ENCODE assay signal across 7 mouse cellular contexts in the genomic region with DNA sequence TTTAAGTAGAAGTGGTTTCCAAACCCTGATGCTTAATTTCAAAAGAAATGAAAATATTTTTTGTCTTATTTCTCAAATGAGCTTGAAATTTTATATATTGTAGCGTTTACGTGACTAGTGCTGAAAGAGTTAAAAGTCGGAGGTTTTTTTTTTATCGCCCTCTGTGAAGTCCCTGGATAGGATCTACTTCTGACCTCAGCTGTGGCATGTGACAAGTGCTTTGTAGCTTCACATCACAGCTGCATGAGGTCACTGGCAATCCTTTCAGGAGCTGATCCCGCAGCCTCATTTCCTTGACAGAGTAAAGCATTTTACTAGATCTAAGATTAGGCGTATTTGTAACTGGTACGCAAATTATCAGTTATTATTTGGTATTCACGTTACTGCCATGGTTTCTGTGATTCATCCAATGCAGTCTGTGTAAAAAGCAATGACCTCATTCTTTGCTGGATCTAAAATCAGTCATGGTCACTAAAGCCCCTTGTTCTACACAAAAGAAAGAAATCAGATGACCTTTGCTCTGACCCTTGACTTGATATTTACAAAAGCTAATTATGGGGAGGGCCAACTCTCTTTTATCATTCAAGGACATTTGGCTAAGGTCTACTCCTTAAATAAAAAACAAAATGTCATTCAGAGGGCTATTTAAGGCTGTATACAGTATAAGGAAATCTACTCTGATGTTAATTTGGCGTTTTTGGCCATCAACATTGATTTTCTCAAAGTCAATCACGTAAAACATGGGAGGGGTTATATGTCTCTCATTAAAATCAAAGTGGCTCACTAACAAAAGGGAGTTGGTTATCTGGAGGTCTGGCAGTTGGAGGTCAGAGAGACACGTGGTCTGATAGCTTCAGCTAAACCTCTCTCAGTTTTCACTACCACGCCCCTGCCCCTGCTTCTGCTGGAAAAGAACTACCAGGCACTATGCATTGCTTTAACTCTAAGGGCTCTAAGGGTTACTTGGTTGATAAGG.
A peak's percentile ranks its signal among the peaks of the same experiment; 100 is the strongest.
DNase-seq lines count a peak whose midpoint lies in the region; ATAC-seq and TF ChIP-seq lines count a peak whose summit lies in the region.

No protein-coding gene starts in this region.

- peak overlapping the region; percentile 20; the same call in 1 of the 2 replicates for H3K4me3 ChIP-seq in E14TG2a.4 (replicated peaks; ENCODE audit: low read length)
- H3K4me3 ChIP-seq in heart, embryonic 15.5 days, result no peak overlapping the region; the same call in 1 of the 2 replicates
- peak overlapping the region; percentile 23; the same call in 1 of the 2 replicates for H3K4me3 ChIP-seq in midbrain, embryonic 10.5 days
- H3K4me3 ChIP-seq in kidney, adult 2 months (ENCODE audit: insufficient read depth, low read depth, low read length), result no peak overlapping the region

- no peaks in the 10 kb centered on the region for H3K27me3 ChIP-seq in E14TG2a.4 (ENCODE audit: insufficient read depth, low read length)
- H3K27me3 ChIP-seq in heart, embryonic 15.5 days, result no peaks in the 10 kb centered on the region
- H3K27me3 ChIP-seq in midbrain, embryonic 10.5 days (ENCODE audit: low read depth, poor library complexity, severe bottlenecking), result peaks cover 33% of the 10 kb centered on the region
- H3K27me3 ChIP-seq in kidney, adult 2 months (replicated peaks; ENCODE audit: control insufficient read depth, insufficient read depth, low read length), result no peaks in the 10 kb centered on the region

- peaks cover 10% of the 10 kb centered on the region for H3K9me3 ChIP-seq in E14TG2a.4 (ENCODE audit: low read length)
- H3K9me3 ChIP-seq in heart, embryonic 15.5 days (replicated peaks), result no peaks in the 10 kb centered on the region
- H3K9me3 ChIP-seq in midbrain, embryonic 10.5 days (replicated peaks), result no peaks in the 10 kb centered on the region

- H3K9ac ChIP-seq in heart, embryonic 15.5 days, result no peak overlapping the region

- peak overlapping the region; percentile 76 for H3K27ac ChIP-seq in heart, embryonic 15.5 days
- H3K27ac ChIP-seq in midbrain, embryonic 10.5 days (replicated peaks), result peak overlapping the region; percentile 85
- H3K27ac ChIP-seq in kidney, adult 2 months (ENCODE audit: insufficient read depth, low read depth, low read length), result no peak overlapping the region

- H3K36me3 ChIP-seq in E14TG2a.4 (ENCODE audit: insufficient read depth, low read length), result no peaks in the 10 kb centered on the region
- H3K36me3 ChIP-seq in heart, embryonic 15.5 days, result no peaks in the 10 kb centered on the region
- H3K36me3 ChIP-seq in midbrain, embryonic 10.5 days, result no peaks in the 10 kb centered on the region
- no peaks in the 10 kb centered on the region for H3K36me3 ChIP-seq in kidney, adult 2 months (ENCODE audit: control insufficient read depth, insufficient read depth, low read length)

- no peak for TF ChIP-seq POLR2A in kidney, adult 2 months (IDR thresholded peaks at IDR 0.05; ENCODE audit: low read depth, low read length)

- peak; percentile 73 for ATAC-seq in heart, embryonic 15.5 days (replicated peaks; ENCODE audit: insufficient number of reproducible peaks, insufficient read depth, low FRiP score, low read depth)
- ATAC-seq in granulocyte monocyte progenitor cell, adult 5-6 weeks (replicated peaks; ENCODE audit: poor library complexity, severe bottlenecking), result no peak

- H3K4me2 ChIP-seq in heart, embryonic 15.5 days, result peak overlapping the region; percentile 48

- 8% methylated on average over 12 of the region's 12 CpGs for WGBS in heart, embryonic 15.5 days
- WGBS in midbrain, embryonic 10.5 days, result 5% methylated on average over 12 of the region's 12 CpGs
- WGBS in kidney, adult 2 months, result 46% methylated on average over 12 of the region's 12 CpGs

- peaks cover 50% of the 10 kb centered on the region for H3K4me1 ChIP-seq in E14TG2a.4 (replicated peaks; ENCODE audit: low read depth, low read length)
- H3K4me1 ChIP-seq in heart, embryonic 15.5 days (replicated peaks), result peaks cover 26% of the 10 kb centered on the region
- H3K4me1 ChIP-seq in midbrain, embryonic 10.5 days, result peaks cover 35% of the 10 kb centered on the region
- no peaks in the 10 kb centered on the region for H3K4me1 ChIP-seq in kidney, adult 2 months (ENCODE audit: control insufficient read depth, insufficient read depth, low read length)

- DNase-seq in Muller cell, postnatal 12 days (ENCODE audit: inconsistent ontology term), result peak; percentile 30
- peak; percentile 80 for DNase-seq in midbrain, embryonic 10.5 days (ENCODE audit: low spot score)
- no peak for DNase-seq in thymus, postnatal 25 days
- DNase-seq in kidney, adult 2 months, result no peak

- TF ChIP-seq CTCF in E14TG2a.4 (conservative IDR thresholded peaks at IDR 0.05; ENCODE audit: low read length), result no peak
- TF ChIP-seq CTCF in kidney, adult 2 months (conservative IDR thresholded peaks at IDR 0.05; ENCODE audit: insufficient read depth, insufficient read length, low read depth, low read length), result no peak

Comparison
In these comparisons a context has a peak if more than half of its experiments do, and no peak if none do; other contexts are left out.
1. H3K4me3 ChIP-seq: peak in E14TG2a.4 (single experiment) and midbrain, embryonic 10.5 days (single experiment); none in heart, embryonic 15.5 days (single experiment) and kidney, adult 2 months (single experiment).
2. DNase-seq: peak in Muller cell, postnatal 12 days (single experiment) and midbrain, embryonic 10.5 days (single experiment); none in thymus, postnatal 25 days (single experiment) and kidney, adult 2 months (single experiment).